Mouse (Mus musculus) cerebellum, adult 2 months (tissue): Measurements from ENCODE around the gene Gm10428.

Experiments used
- CTCF ChIP-seq: fragments of 200-500 bp; IDR thresholded peaks from 2 replicates; pipeline ENCODE4 v1.5.1; 2011; ENCODE audit warnings: low read depth, mild to moderate bottlenecking, control low read depth, low read length, moderate library complexity, borderline replicate concordance; ENCODE audit not compliant: insufficient read depth
- POLR2A ChIP-seq: fragments of 200-500 bp; IDR thresholded peaks from 2 replicates; pipeline ENCODE4 v1.6.1; 2011; ENCODE audit warnings: low read length, control low read depth, borderline replicate concordance; ENCODE audit not compliant: insufficient read depth

GRCm38 (mm10) chr11:62708252-62708651 is 44.6 kb upstream of the Gm10428 start:
- TF ChIP-seq POLR2A (no peak), CTCF (no peak)
